Mouse (Mus musculus): Measurements from ENCODE around the gene Hs2st1. TPM values are rescaled to one million over a fixed set of nuclear protein-coding genes. Genes with fewer than 3 reads are reported as not detected.

The Hs2st1 gene
- polyA plus RNA-seq, 1 experiment from 2014 or later, result 14.0 TPM

DNA sequence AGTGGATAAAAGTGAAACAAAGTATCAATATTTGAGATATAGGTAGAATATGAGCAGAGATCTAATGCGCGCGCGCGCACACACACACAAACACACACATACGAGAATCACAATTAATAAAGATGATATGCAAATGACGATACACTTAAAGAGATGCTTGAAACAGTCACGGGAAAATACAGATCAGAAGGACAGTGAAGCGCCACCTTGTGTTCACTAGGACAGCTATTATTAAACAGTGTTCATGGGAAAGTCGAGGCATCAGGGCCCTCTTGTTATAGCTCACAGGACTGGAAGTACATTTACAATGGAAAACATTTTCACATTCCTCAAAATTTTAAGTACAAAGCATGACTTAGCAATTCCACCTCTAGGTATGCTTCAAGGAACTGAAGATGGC lies 102.5 kb downstream of the Hs2st1 start:
- no peak for DNase-seq (ENCODE audit: low spot score)
- Histone ChIP-seq H3K4me3 (no peak overlapping the region), H3K9me3 (no peaks in the 10 kb centered on the region), H3K27ac (no peak overlapping the region), H3K4me1 (peaks cover 8% of the 10 kb centered on the region; the same call in 1 of the 2 replicates), H3K36me3 (peaks cover 6% of the 10 kb centered on the region; the same call in 1 of the 2 replicates), H3K27me3 (ENCODE audit: insufficient read depth, poor library complexity, severe bottlenecking) (no peaks in the 10 kb centered on the region)
- 78% methylated on average over 10 of the region's 10 CpGs for WGBS

GRCm38 (mm10) chr3:144466108-144466678 lies 103.8 kb downstream of the Hs2st1 start:
- H3K27ac ChIP-seq, result no peak overlapping the region

DNA sequence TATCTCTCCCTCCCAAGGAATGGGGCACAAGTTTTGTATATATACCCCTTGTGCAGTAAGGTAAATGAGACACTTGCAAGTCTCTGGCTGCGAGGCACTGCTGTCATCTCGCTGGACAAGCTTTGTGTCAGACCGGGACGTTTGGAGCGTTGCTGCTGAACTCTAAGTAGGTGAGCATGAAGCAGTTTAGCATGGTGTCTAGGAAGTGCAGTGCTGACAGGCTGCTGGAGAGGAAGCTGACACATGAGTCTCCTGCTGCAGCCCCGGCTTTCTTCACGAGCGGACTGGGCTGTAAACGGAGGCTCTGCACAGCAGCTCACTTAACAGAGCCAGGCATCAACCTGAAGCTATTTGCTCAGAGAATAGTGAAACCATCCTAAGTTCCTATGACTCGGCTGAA lies 107.3 kb downstream of the Hs2st1 start:
- Histone ChIP-seq H3K4me1 (peaks cover 14% of the 10 kb centered on the region; the same call in 1 of the 2 replicates), H3K27ac (no peak overlapping the region), H3K4me3 (no peak overlapping the region), H3K36me3 (peaks cover 18% of the 10 kb centered on the region; the same call in 1 of the 2 replicates), H3K27me3 (ENCODE audit: insufficient read depth, poor library complexity, severe bottlenecking) (no peaks in the 10 kb centered on the region), H3K9me3 (no peaks in the 10 kb centered on the region)
- no peak for DNase-seq (ENCODE audit: low spot score)
- 58% methylated on average over 10 of the region's 10 CpGs for WGBS

More at GRCm38 (mm10) chr3:144466108-144466678, 103.8 kb downstream of the Hs2st1 start:
- H3K4me3 ChIP-seq, result no peak overlapping the region
- peaks cover 8% of the 10 kb centered on the region; the same call in 1 of the 2 replicates for H3K4me1 ChIP-seq
- H3K27me3 ChIP-seq (ENCODE audit: insufficient read depth, poor library complexity, severe bottlenecking), result no peaks in the 10 kb centered on the region
- H3K9me3 ChIP-seq, result no peaks in the 10 kb centered on the region
- no peak for DNase-seq (ENCODE audit: low spot score)
- peaks cover 9% of the 10 kb centered on the region; the same call in 1 of the 2 replicates for H3K36me3 ChIP-seq
- WGBS, result 92% methylated on average over 8 of the region's 8 CpGs

DNA sequence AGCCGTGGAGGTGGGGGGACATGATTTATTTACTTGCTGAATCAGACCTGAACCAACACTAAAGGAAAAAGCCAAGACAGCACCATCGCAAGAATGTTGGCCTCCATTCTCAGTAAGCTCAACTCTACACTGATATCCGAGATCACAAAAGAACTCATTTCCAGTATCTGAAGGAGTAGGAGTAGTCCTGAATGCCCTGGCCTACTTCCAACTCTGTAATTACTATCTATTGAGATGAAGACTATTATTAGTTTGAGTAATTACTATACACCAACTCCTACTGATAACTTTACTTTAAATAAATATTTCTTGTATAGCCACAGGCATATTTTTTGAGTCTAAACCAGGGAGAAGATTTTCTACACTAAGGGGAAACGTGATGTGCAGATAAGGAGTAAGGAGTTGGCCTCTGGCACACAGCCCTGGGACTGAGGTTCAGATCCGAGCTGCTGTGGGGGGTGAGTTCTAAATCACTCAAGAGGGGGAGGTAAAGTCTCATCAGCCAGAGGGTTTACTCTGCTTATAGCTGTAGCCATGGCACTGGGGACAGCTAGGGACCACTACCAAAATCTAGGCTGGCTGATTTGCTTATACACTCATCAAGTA lies 109.7 kb downstream of the Hs2st1 start:
- Histone ChIP-seq H3K27me3 (ENCODE audit: insufficient read depth, poor library complexity, severe bottlenecking) (no peaks in the 10 kb centered on the region), H3K4me1 (peaks cover 14% of the 10 kb centered on the region; the same call in 1 of the 2 replicates), H3K4me3 (no peak overlapping the region), H3K36me3 (peaks cover 18% of the 10 kb centered on the region; the same call in 1 of the 2 replicates), H3K9me3 (no peaks in the 10 kb centered on the region), H3K27ac (no peak overlapping the region)
- WGBS, result 70% methylated on average over 5 of the region's 5 CpGs
- no peak for DNase-seq (ENCODE audit: low spot score)

- no peak overlapping the region for H3K27ac ChIP-seq
- H3K9me3 ChIP-seq, result no peaks in the 10 kb centered on the region
- H3K4me1 ChIP-seq, result peaks cover 17% of the 10 kb centered on the region; the same call in 1 of the 2 replicates
- H3K27me3 ChIP-seq (ENCODE audit: insufficient read depth, poor library complexity, severe bottlenecking), result no peaks in the 10 kb centered on the region
- WGBS, result 78% methylated on average over 8 of the region's 8 CpGs
- DNase-seq (ENCODE audit: low spot score), result no peak
- H3K36me3 ChIP-seq, result peaks cover 18% of the 10 kb centered on the region; the same call in 1 of the 2 replicates
- H3K4me3 ChIP-seq, result no peak overlapping the region
These were observed 110.7 kb downstream of the Hs2st1 start for GRCm38 (mm10) chr3:144459285-144459697.

GRCm38 (mm10) chr3:144453701-144454430 lies 116.1 kb downstream of the Hs2st1 start:
- Histone ChIP-seq H3K27me3 (ENCODE audit: insufficient read depth, poor library complexity, severe bottlenecking) (no peaks in the 10 kb centered on the region), H3K27ac (no peak overlapping the region), H3K4me3 (no peak overlapping the region), H3K4me1 (peaks cover 9% of the 10 kb centered on the region), H3K9me3 (no peaks in the 10 kb centered on the region), H3K36me3 (peaks cover 4% of the 10 kb centered on the region; the same call in 1 of the 2 replicates)
- DNase-seq (ENCODE audit: low spot score), result no peak
- WGBS, result 56% methylated on average over 19 of the region's 19 CpGs

GRCm38 (mm10) chr3:144448977-144449376 lies 121.0 kb downstream of the Hs2st1 start:
- Histone ChIP-seq H3K36me3 (peaks cover 8% of the 10 kb centered on the region; the same call in 1 of the 2 replicates), H3K4me3 (no peak overlapping the region), H3K27ac (no peak overlapping the region), H3K9me3 (no peaks in the 10 kb centered on the region), H3K27me3 (ENCODE audit: insufficient read depth, poor library complexity, severe bottlenecking) (no peaks in the 10 kb centered on the region), H3K4me1 (peaks cover 18% of the 10 kb centered on the region)
- no peak for DNase-seq (ENCODE audit: low spot score)
- 90% methylated on average over 6 of the region's 6 CpGs for WGBS

- no peak for DNase-seq (ENCODE audit: low spot score)
- WGBS, result 85% methylated on average over 9 of the region's 9 CpGs
- peaks cover 14% of the 10 kb centered on the region; the same call in 1 of the 2 replicates for H3K4me1 ChIP-seq
These were observed 122.1 kb downstream of the Hs2st1 start for GRCm38 (mm10) chr3:144447917-144448316.

GRCm38 (mm10) chr3:144446081-144446634 lies 123.8 kb downstream of the Hs2st1 start:
- WGBS, result 93% methylated on average over 14 of the region's 14 CpGs
- peaks cover 8% of the 10 kb centered on the region; the same call in 1 of the 2 replicates for H3K36me3 ChIP-seq
- no peak for DNase-seq (ENCODE audit: low spot score)
- no peaks in the 10 kb centered on the region for H3K27me3 ChIP-seq (ENCODE audit: insufficient read depth, poor library complexity, severe bottlenecking)
- H3K9me3 ChIP-seq, result no peaks in the 10 kb centered on the region
- H3K4me1 ChIP-seq, result peaks cover 14% of the 10 kb centered on the region; the same call in 1 of the 2 replicates
- no peak overlapping the region for H3K27ac ChIP-seq
- H3K4me3 ChIP-seq, result no peak overlapping the region

More at GRCm38 (mm10) chr3:144447917-144448316, 122.1 kb downstream of the Hs2st1 start:
- Histone ChIP-seq H3K36me3 (peaks cover 8% of the 10 kb centered on the region; the same call in 1 of the 2 replicates), H3K4me3 (no peak overlapping the region), H3K27me3 (ENCODE audit: insufficient read depth, poor library complexity, severe bottlenecking) (no peaks in the 10 kb centered on the region), H3K9me3 (no peaks in the 10 kb centered on the region), H3K27ac (no peak overlapping the region)

DNA sequence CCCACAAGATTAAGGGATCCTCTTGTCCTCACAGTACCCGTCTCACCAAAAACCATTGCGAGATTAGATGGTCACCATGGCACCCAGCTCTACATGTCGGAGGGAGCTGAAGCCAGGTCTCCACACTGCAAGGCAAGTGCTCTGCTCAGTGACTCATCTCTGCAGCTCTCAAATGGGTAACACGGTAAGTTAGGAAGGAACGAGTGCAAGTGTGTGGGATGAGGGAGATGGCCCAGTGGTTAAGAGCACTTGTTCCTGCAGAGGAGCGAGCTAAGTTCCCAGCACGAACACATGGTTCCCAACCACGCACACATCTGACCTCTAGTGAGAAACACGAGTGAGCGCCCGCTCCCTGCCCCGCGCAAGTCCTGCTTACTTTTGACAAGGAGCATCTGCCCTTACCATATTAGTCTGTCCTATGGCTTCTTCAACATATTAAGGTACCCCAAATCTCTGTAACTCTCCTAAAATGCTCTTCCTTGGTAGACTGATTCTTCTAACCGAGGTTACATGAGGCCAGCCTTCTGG lies 132.0 kb downstream of the Hs2st1 start:
- WGBS, result 88% methylated on average over 14 of the region's 14 CpGs
- H3K4me3 ChIP-seq, result no peak overlapping the region

GRCm38 (mm10) chr3:144436076-144436475 lies 133.9 kb downstream of the Hs2st1 start:
- Histone ChIP-seq H3K4me1 (peaks cover 7% of the 10 kb centered on the region), H3K4me3 (no peak overlapping the region), H3K27ac (no peak overlapping the region), H3K27me3 (ENCODE audit: insufficient read depth, poor library complexity, severe bottlenecking) (no peaks in the 10 kb centered on the region), H3K36me3 (peaks cover 19% of the 10 kb centered on the region), H3K9me3 (no peaks in the 10 kb centered on the region)
- DNase-seq (ENCODE audit: low spot score), result no peak
- 89% methylated on average over 3 of the region's 3 CpGs for WGBS

More for the DNA sequence above, 132.0 kb downstream of the Hs2st1 start:
- Histone ChIP-seq H3K36me3 (peaks cover 20% of the 10 kb centered on the region), H3K4me1 (peaks cover 7% of the 10 kb centered on the region), H3K27ac (no peak overlapping the region), H3K9me3 (no peaks in the 10 kb centered on the region), H3K27me3 (ENCODE audit: insufficient read depth, poor library complexity, severe bottlenecking) (no peaks in the 10 kb centered on the region)
- DNase-seq (ENCODE audit: low spot score), result peak; percentile 69

DNA sequence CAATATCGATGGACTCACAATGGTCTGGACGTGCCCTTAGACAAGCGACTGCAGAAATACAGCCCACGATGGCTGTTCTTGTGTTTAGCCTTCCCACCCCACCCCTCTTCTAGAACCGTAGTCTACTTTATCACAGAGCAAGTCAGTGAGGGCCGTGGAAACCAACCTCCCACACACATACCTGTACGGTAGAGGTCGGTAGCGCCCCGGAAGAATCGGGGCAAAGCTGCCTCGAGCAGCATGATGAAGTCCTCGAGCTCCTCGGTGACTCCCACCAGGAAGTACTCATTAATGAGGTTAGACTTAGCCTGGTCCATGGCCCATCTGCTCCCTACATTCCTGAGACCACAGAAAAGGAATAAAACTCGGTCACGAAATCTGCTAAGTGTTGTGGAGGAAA lies 134.7 kb downstream of the Hs2st1 start:
- Histone ChIP-seq H3K27me3 (ENCODE audit: insufficient read depth, poor library complexity, severe bottlenecking) (no peaks in the 10 kb centered on the region), H3K36me3 (peaks cover 13% of the 10 kb centered on the region), H3K9me3 (no peaks in the 10 kb centered on the region), H3K27ac (no peak overlapping the region), H3K4me3 (no peak overlapping the region), H3K4me1 (peaks cover 7% of the 10 kb centered on the region)
- 85% methylated on average over 16 of the region's 16 CpGs for WGBS
- DNase-seq (ENCODE audit: low spot score), result peak; percentile 68

Measured in heart, embryonic 10.5 days (tissue).